Mouse (Mus musculus) G1E (cell line): ENCODE results near the gene Olfr826. TPM values are rescaled to one million over a fixed set of nuclear protein-coding genes. Genes with fewer than 3 reads are reported as not detected.
"Not testable (repeated sequence)": the region's sequence is repeated elsewhere in the genome, so short reads cannot be mapped to it uniquely, and the experiment has no call there.

Experiments used
- ATAC-seq: 2 replicates; pipeline ENCODE4 v1.8.0; 2016; ENCODE audit warnings: mild to moderate bottlenecking; ENCODE audit not compliant: insufficient number of reproducible peaks, poor library complexity, low FRiP score, severe bottlenecking; ENCODE audit errors: extremely low read depth
- DNase-seq: peaks from one replicate; pipeline ENCODE4 v3.0.0; 2012; ENCODE audit warnings: low spot score
- H3K27me3 ChIP-seq: 2 replicates; pipeline ENCODE4 v1.6.1; 2012; ENCODE audit warnings: mild to moderate bottlenecking, low read length, inconsistent platforms; ENCODE audit not compliant: insufficient read depth
- H3K36me3 ChIP-seq: replicated peaks from 2 replicates; pipeline ENCODE3; 2012; ENCODE audit warnings: mild to moderate bottlenecking, inconsistent platforms
- H3K4me1 ChIP-seq: 2 replicates; pipeline ENCODE4 v1.6.1; 2012; ENCODE audit warnings: low read depth, low read length, inconsistent platforms, mixed read lengths; ENCODE audit not compliant: insufficient read depth
- H3K4me3 ChIP-seq: 2 replicates; pipeline ENCODE4 v1.5.1; 2012; ENCODE audit warnings: low read depth, mild to moderate bottlenecking, inconsistent platforms, low read length, moderate library complexity, mixed read lengths
- H3K9me3 ChIP-seq: replicated peaks from 2 replicates; pipeline ENCODE4 v1.6.1; 2012; ENCODE audit warnings: inconsistent platforms
- CTCF ChIP-seq: IDR thresholded peaks from 2 replicates; pipeline ENCODE4 v1.5.1; 2012; ENCODE audit warnings: low read depth, low read length, inconsistent platforms, mixed read lengths
- GATA1 ChIP-seq: IDR thresholded peaks from 2 replicates; pipeline ENCODE4 v1.6.1; 2012; ENCODE audit warnings: borderline replicate concordance, low read length, inconsistent platforms, mixed read lengths
- GATA2 ChIP-seq: IDR thresholded peaks from 2 replicates; pipeline ENCODE4 v1.6.1; 2012; ENCODE audit warnings: low read depth, low read length, inconsistent platforms, borderline replicate concordance
- POLR2AphosphoS5 ChIP-seq: IDR thresholded peaks from 2 replicates; pipeline ENCODE4 v1.6.1; 2012; ENCODE audit warnings: low read depth, low read length, inconsistent platforms; ENCODE audit not compliant: insufficient replicate concordance
- TAL1 ChIP-seq: conservative IDR thresholded peaks from 2 replicates; pipeline ENCODE4 v1.6.1; 2012; ENCODE audit warnings: low read depth, low read length, inconsistent platforms, mixed read lengths
- polyA plus RNA-seq: library from polyadenylated mRNA; stranded (reverse); fragments of >175 nt; gene quantifications from 2 replicates; pipeline ENCODE4 v1.2.3, GENCODE M21; 2012
- total RNA-seq, 2 experiments: library from RNA; stranded (forward) in 1 of 2; stranded (reverse) in 1 of 2; fragments of 200-1000 nt in 1 of 2; fragments of >200 nt in 1 of 2; fragmentation: Nextera tagmentation in 1 of 2; gene quantifications; 2 replicates each; pipeline ENCODE4 v1.2.3; 2014 to 2017

The Olfr826 gene
- total and polyA plus RNA-seq, 3 experiments = 0.16 TPM; not detected in 2

GRCm38 (mm10) chr10:130166666-130167065 is 17.3 kb downstream of the Olfr826 start, which contains the start of gene Olfr825:
Gene Olfr825 (minus strand): TSS chr10:130166766.
- Histone ChIP-seq H3K27me3 (no peaks in the 10 kb centered on the region), H3K9me3 (no peaks in the 10 kb centered on the region), H3K4me1 (no peaks in the 10 kb centered on the region), H3K36me3 (no peaks in the 10 kb centered on the region), H3K4me3 (no peak within 1 kb of the TSS)
- TF ChIP-seq GATA1 (no peak), CTCF (no peak), TAL1 (no peak)
- DNase-seq = no peak
- no peak for ATAC-seq

- no peaks in the 10 kb centered on the region for H3K4me1 ChIP-seq
- DNase-seq = no peak
- no peaks in the 10 kb centered on the region for H3K9me3 ChIP-seq
- no peak overlapping the region for H3K4me3 ChIP-seq
- TF ChIP-seq GATA1 (no peak), CTCF (no peak), TAL1 (no peak), POLR2AphosphoS5 (no peak), GATA2 (no peak)
- 0 out of 2 replicates have a peak, but pooled peaks have one; percentile 22 for ATAC-seq
- no peaks in the 10 kb centered on the region for H3K36me3 ChIP-seq
- no peaks in the 10 kb centered on the region for H3K27me3 ChIP-seq
Measured at GRCm38 (mm10) chr10:130165196-130165595, 18.8 kb downstream of the Olfr826 start.

- no peak overlapping the region for H3K4me3 ChIP-seq
- H3K4me1 ChIP-seq = no peaks in the 10 kb centered on the region
- H3K36me3 ChIP-seq = no peaks in the 10 kb centered on the region
- TF ChIP-seq CTCF (no peak), POLR2AphosphoS5 (no peak), GATA1 (no peak), GATA2 (no peak), TAL1 (no peak)
- H3K27me3 ChIP-seq = no peaks in the 10 kb centered on the region
- no peak for DNase-seq
- H3K9me3 ChIP-seq = no peaks in the 10 kb centered on the region
- ATAC-seq = no peak
Measured at GRCm38 (mm10) chr10:130144121-130144520, 39.9 kb downstream of the Olfr826 start.

- not testable (repeated sequence) for ATAC-seq, H3K36me3 ChIP-seq, H3K4me3 ChIP-seq, H3K9me3 ChIP-seq, H3K27me3 ChIP-seq, DNase-seq, H3K4me1 ChIP-seq
Measured at GRCm38 (mm10) chr10:130142481-130142880, 41.5 kb downstream of the Olfr826 start.

GRCm38 (mm10) chr10:130134811-130135210 is 49.2 kb downstream of the Olfr826 start:
- Histone ChIP-seq H3K4me1 (no peaks in the 10 kb centered on the region), H3K4me3 (no peak overlapping the region), H3K9me3 (no peaks in the 10 kb centered on the region), H3K27me3 (no peaks in the 10 kb centered on the region), H3K36me3 (no peaks in the 10 kb centered on the region)
- DNase-seq (no peak), ATAC-seq (no peak)
- no peak for TF ChIP-seq CTCF
- no peak for TF ChIP-seq GATA2
- no peak for TF ChIP-seq GATA1
- TF ChIP-seq POLR2AphosphoS5 = no peak
- no peak for TF ChIP-seq TAL1

- not testable (repeated sequence) for H3K9me3 ChIP-seq, DNase-seq, H3K4me1 ChIP-seq, ATAC-seq, H3K36me3 ChIP-seq, H3K4me3 ChIP-seq, H3K27me3 ChIP-seq
Measured at GRCm38 (mm10) chr10:130129900-130130299, 54.1 kb downstream of the Olfr826 start, which contains the start of gene Olfr824. Gene Olfr824 (minus strand): TSS chr10:130130000.

Other genes starting within 250 kb of the Olfr826 start
- gene Olfr818, start 235.1 kb downstream of the Olfr826 start, total RNA-seq (2014; fragmentation: Nextera tagmentation) = not detected in 2 replicates
- 0.29 TPM in 1 of 2 replicates, not detected in the other for gene Olfr818, start 235.1 kb downstream of the Olfr826 start, total RNA-seq (2017)
- gene Olfr818, start 235.1 kb downstream of the Olfr826 start, polyA plus RNA-seq = not detected in 2 replicates
- not detected in 2 replicates for gene Olfr819, start 216.9 kb downstream of the Olfr826 start, total RNA-seq (2014; fragmentation: Nextera tagmentation)
- 0.12 and 0.16 TPM in 2 replicates for gene Olfr819, start 216.9 kb downstream of the Olfr826 start, total RNA-seq (2017)
- not detected in 2 replicates for gene Olfr819, start 216.9 kb downstream of the Olfr826 start, polyA plus RNA-seq
- not detected in 2 replicates for gene Olfr247, start 208.0 kb downstream of the Olfr826 start, total RNA-seq (2014; fragmentation: Nextera tagmentation)
- not detected in 2 replicates for gene Olfr247, start 208.0 kb downstream of the Olfr826 start, total RNA-seq (2017)
- gene Olfr247, start 208.0 kb downstream of the Olfr826 start, polyA plus RNA-seq = not detected in 2 replicates
- gene Gm10310, start 199.1 kb downstream of the Olfr826 start, total RNA-seq (2014; fragmentation: Nextera tagmentation) = not detected in 2 replicates
- gene Gm10310, start 199.1 kb downstream of the Olfr826 start, total RNA-seq (2017) = 0.12 and 0.22 TPM in 2 replicates
- not detected in 2 replicates for gene Gm10310, start 199.1 kb downstream of the Olfr826 start, polyA plus RNA-seq
- gene Olfr820, start 171.6 kb downstream of the Olfr826 start, total RNA-seq (2014; fragmentation: Nextera tagmentation) = not detected in 2 replicates
- 0.27 TPM in 1 of 2 replicates, not detected in the other for gene Olfr820, start 171.6 kb downstream of the Olfr826 start, total RNA-seq (2017)
- gene Olfr820, start 171.6 kb downstream of the Olfr826 start, polyA plus RNA-seq = not detected in 2 replicates
- not detected in 2 replicates for gene Olfr821, start 153.8 kb downstream of the Olfr826 start, total RNA-seq (2014; fragmentation: Nextera tagmentation)
- not detected in 2 replicates for gene Olfr821, start 153.8 kb downstream of the Olfr826 start, total RNA-seq (2017)
- not detected in 2 replicates for gene Olfr821, start 153.8 kb downstream of the Olfr826 start, polyA plus RNA-seq
- not detected in 2 replicates for gene Olfr822, start 113.0 kb downstream of the Olfr826 start, total RNA-seq (2014; fragmentation: Nextera tagmentation)
- gene Olfr822, start 113.0 kb downstream of the Olfr826 start, total RNA-seq (2017) = 0.06 and 0.11 TPM in 2 replicates
- not detected in 2 replicates for gene Olfr822, start 113.0 kb downstream of the Olfr826 start, polyA plus RNA-seq
- gene Olfr823, start 68.8 kb downstream of the Olfr826 start, total RNA-seq (2014; fragmentation: Nextera tagmentation) = not detected in 2 replicates
- not detected in 2 replicates for gene Olfr823, start 68.8 kb downstream of the Olfr826 start, total RNA-seq (2017)
- gene Olfr823, start 68.8 kb downstream of the Olfr826 start, polyA plus RNA-seq = not detected in 2 replicates
- gene Olfr824, start 54.2 kb downstream of the Olfr826 start, total RNA-seq (2014; fragmentation: Nextera tagmentation) = not detected in 2 replicates
- gene Olfr824, start 54.2 kb downstream of the Olfr826 start, total RNA-seq (2017) = 0.27 TPM in 1 of 2 replicates, not detected in the other
- gene Olfr824, start 54.2 kb downstream of the Olfr826 start, polyA plus RNA-seq = not detected in 2 replicates
- gene Olfr825, start 17.4 kb downstream of the Olfr826 start, total RNA-seq (2014; fragmentation: Nextera tagmentation) = not detected in 2 replicates
- gene Olfr825, start 17.4 kb downstream of the Olfr826 start, total RNA-seq (2017) = 0.12 and 0.27 TPM in 2 replicates
- not detected in 2 replicates for gene Olfr825, start 17.4 kb downstream of the Olfr826 start, polyA plus RNA-seq
- gene Olfr827, start 30.2 kb upstream of the Olfr826 start, total RNA-seq (2014; fragmentation: Nextera tagmentation) = not detected in 2 replicates
- gene Olfr827, start 30.2 kb upstream of the Olfr826 start, total RNA-seq (2017) = 0.06 and 0.33 TPM in 2 replicates
- gene Olfr827, start 30.2 kb upstream of the Olfr826 start, polyA plus RNA-seq = not detected in 2 replicates
- not detected in 2 replicates for gene Neurod4, start 96.1 kb upstream of the Olfr826 start, total RNA-seq (2014; fragmentation: Nextera tagmentation)
- gene Neurod4, start 96.1 kb upstream of the Olfr826 start, total RNA-seq (2017) = 0.60 and 0.64 TPM in 2 replicates
- not detected in 2 replicates for gene Neurod4, start 96.1 kb upstream of the Olfr826 start, polyA plus RNA-seq
- gene Tespa1, start 138.7 kb upstream of the Olfr826 start, total RNA-seq (2014; fragmentation: Nextera tagmentation) = 202 and 209 TPM in 2 replicates
- gene Tespa1, start 138.7 kb upstream of the Olfr826 start, total RNA-seq (2017) = 340 and 367 TPM in 2 replicates
- gene Tespa1, start 138.7 kb upstream of the Olfr826 start, polyA plus RNA-seq = 6.6 and 7.4 TPM in 2 replicates
- gene Vmn2r84, start 210.1 kb upstream of the Olfr826 start, total RNA-seq (2014; fragmentation: Nextera tagmentation) = not detected in 2 replicates
- gene Vmn2r84, start 210.1 kb upstream of the Olfr826 start, total RNA-seq (2017) = 0.12 and 0.27 TPM in 2 replicates
- gene Vmn2r84, start 210.1 kb upstream of the Olfr826 start, polyA plus RNA-seq = not detected in 2 replicates
- gene Vmn2r85, start 245.5 kb upstream of the Olfr826 start, total RNA-seq (2014; fragmentation: Nextera tagmentation) = not detected in 2 replicates
- 0.05 and 0.06 TPM in 2 replicates for gene Vmn2r85, start 245.5 kb upstream of the Olfr826 start, total RNA-seq (2017)
- not detected in 2 replicates for gene Vmn2r85, start 245.5 kb upstream of the Olfr826 start, polyA plus RNA-seq